Mouse (Mus musculus) ES-Bruce4 (cell line): ENCODE results near the gene Psmc4. TPM values are rescaled to one million over a fixed set of nuclear protein-coding genes. Genes with fewer than 3 reads are reported as not detected.

Experiments
- H3K27ac ChIP-seq: 2 replicates; pipeline ENCODE4 v1.5.1; 2012; ENCODE audit warnings: low read length, inconsistent platforms; ENCODE audit not compliant: insufficient read depth
- H3K27me3 ChIP-seq: 2 replicates; pipeline ENCODE4 v1.6.1; 2012; ENCODE audit warnings: mild to moderate bottlenecking, low read length, inconsistent platforms; ENCODE audit not compliant: control insufficient read depth, poor library complexity, insufficient read depth, severe bottlenecking
- H3K36me3 ChIP-seq: 2 replicates; pipeline ENCODE4 v1.6.1; 2012; ENCODE audit warnings: inconsistent platforms, mild to moderate bottlenecking, low read length, moderate library complexity; ENCODE audit not compliant: control insufficient read depth, poor library complexity, insufficient read depth, severe bottlenecking
- H3K4me1 ChIP-seq: one replicate; pipeline ENCODE4 v1.8.1; 2011; ENCODE audit warnings: low read length; ENCODE audit not compliant: control insufficient read depth, insufficient read depth
- H3K4me3 ChIP-seq: 2 replicates; pipeline ENCODE4 v1.5.1; 2011; ENCODE audit warnings: low read depth, mild to moderate bottlenecking, low read length
- H3K9ac ChIP-seq: 2 replicates; pipeline ENCODE4 v1.6.1; 2012; ENCODE audit warnings: low read depth, mild to moderate bottlenecking, inconsistent platforms; ENCODE audit not compliant: poor library complexity, severe bottlenecking
- H3K9me3 ChIP-seq: replicated peaks from 2 replicates; pipeline ENCODE4 v1.6.1; 2012; ENCODE audit warnings: mild to moderate bottlenecking, low read length, inconsistent platforms; ENCODE audit not compliant: control insufficient read depth, poor library complexity, insufficient read depth, severe bottlenecking
- CTCF ChIP-seq: IDR thresholded peaks from one replicate; pipeline ENCODE4 v1.8.1; 2011; ENCODE audit warnings: low read depth, low read length
- EP300 ChIP-seq: IDR thresholded peaks from 2 replicates; pipeline ENCODE4 v1.6.1; 2011; ENCODE audit warnings: low read depth, low read length; ENCODE audit not compliant: insufficient read depth
- POLR2A ChIP-seq: IDR thresholded peaks from one replicate; pipeline ENCODE4 v1.8.1; 2011; ENCODE audit warnings: low read length; ENCODE audit not compliant: insufficient read depth
- polyA plus RNA-seq: library from polyadenylated mRNA; stranded (reverse); fragments of >200 nt; gene quantifications from 2 replicates; pipeline ENCODE4 v1.2.4, GENCODE M21; 2011; ENCODE audit warnings: low read depth; ENCODE audit not compliant: missing spikeins, insufficient read depth, insufficient read length

Psmc4 gene
- polyA plus RNA-seq, 1 experiment: 134 TPM

- H3K9ac ChIP-seq: peak overlapping the region; percentile 61
- no peaks in the 10 kb centered on the region for H3K27me3 ChIP-seq
- H3K27ac ChIP-seq: no peak overlapping the region
- no peaks in the 10 kb centered on the region for H3K4me1 ChIP-seq
- no peaks in the 10 kb centered on the region for H3K9me3 ChIP-seq
- H3K4me3 ChIP-seq: peak overlapping the region; percentile 76
- peaks cover 6% of the 10 kb centered on the region for H3K36me3 ChIP-seq
- no peak for TF ChIP-seq EP300
- TF ChIP-seq CTCF: no peak
- TF ChIP-seq POLR2A: no peak
These were observed 35.5 kb downstream of the Psmc4 start for GRCm38 (mm10) chr7:28014445-28014810.

DNA sequence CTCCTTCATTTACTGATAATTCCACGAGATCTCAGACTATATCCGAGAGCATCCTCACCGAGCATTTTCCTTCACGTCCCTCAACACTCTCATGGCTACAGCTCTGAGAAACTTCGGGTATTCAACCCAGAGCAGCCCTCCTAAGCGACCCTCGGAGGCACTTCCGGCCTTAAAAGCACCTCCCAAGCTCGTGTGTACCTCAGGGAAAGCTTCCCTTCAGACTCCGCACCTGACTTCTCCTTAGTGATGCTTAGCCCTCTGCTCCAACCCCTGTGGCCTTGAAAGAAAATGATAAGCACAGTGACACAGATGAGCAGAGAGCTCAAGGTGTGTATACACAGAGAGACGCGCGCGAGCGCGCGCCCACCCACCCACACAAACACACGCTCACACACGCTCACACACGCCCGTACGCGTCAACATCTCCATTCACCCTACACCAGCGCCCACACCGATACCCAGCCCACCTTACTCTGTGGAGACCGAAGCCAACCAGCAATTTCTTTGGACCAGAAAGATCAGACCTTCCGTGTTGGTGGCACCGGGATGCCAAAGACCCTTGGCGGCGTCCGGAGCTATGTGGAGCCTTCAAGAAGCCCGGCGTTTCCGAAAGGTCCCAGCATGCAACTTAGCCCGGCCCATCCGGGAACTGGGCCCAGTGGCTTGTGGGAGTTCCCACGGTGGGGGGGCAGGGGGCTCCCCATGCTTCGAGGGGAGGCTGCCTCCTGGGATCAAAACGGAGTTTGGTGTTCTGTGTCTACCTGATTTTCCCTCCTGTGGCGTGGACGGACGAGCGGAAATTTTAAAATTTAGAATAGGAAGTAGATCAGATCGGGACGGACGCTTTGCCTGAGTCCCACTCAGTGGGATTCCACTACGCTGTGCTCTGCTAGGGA lies 36.1 kb downstream of the Psmc4 start, which contains the start of gene Zfp850:
TSS of gene Zfp850 (minus strand) at position 567 of the 896 bp plus-strand sequence.
- no peaks in the 10 kb centered on the region for H3K9me3 ChIP-seq
- H3K27me3 ChIP-seq: no peaks in the 10 kb centered on the region
- H3K4me1 ChIP-seq: no peaks in the 10 kb centered on the region
- H3K9ac ChIP-seq: peak within 1 kb of the TSS; percentile 61
- peak within 1 kb of the TSS; percentile 76 for H3K4me3 ChIP-seq
- 0 out of 2 replicates have a peak within 1 kb of the TSS, but pooled peaks have one; percentile 13 for H3K27ac ChIP-seq
- TF ChIP-seq EP300: no peak
- peak; percentile 42 for TF ChIP-seq POLR2A
- H3K36me3 ChIP-seq: peaks cover 6% of the 10 kb centered on the region

- H3K27me3 ChIP-seq: no peaks in the 10 kb centered on the region
- H3K4me1 ChIP-seq: no peaks in the 10 kb centered on the region
- no peaks in the 10 kb centered on the region for H3K9me3 ChIP-seq
- no peak overlapping the region for H3K9ac ChIP-seq
- no peak overlapping the region for H3K27ac ChIP-seq
- TF ChIP-seq CTCF: no peak
- TF ChIP-seq POLR2A: no peak
- TF ChIP-seq EP300: no peak
- H3K36me3 ChIP-seq: peaks cover 19% of the 10 kb centered on the region
- H3K4me3 ChIP-seq: no peak overlapping the region
These were observed 39.6 kb downstream of the Psmc4 start for GRCm38 (mm10) chr7:28010271-28010670.

Other genes with a start within 250 kb of the Psmc4 start
- 7.3 and 9.3 TPM in 2 replicates for gene Zfp626, start 242.9 kb downstream of the Psmc4 start, polyA plus RNA-seq
- gene Zfp59, start 211.5 kb downstream of the Psmc4 start, polyA plus RNA-seq: 7.0 and 7.7 TPM in 2 replicates
- 1.8 and 2.0 TPM in 2 replicates for gene Zfp607a, start 192.6 kb downstream of the Psmc4 start, polyA plus RNA-seq
- 5.8 and 8.7 TPM in 2 replicates for gene Zfp974, start 120.6 kb downstream of the Psmc4 start, polyA plus RNA-seq
- gene Zfp780b, start 70.9 kb downstream of the Psmc4 start, polyA plus RNA-seq: 19.9 and 21.3 TPM in 2 replicates
- gene Zfp850, start 36.0 kb downstream of the Psmc4 start, polyA plus RNA-seq: 15.3 and 16.4 TPM in 2 replicates
- gene Fcgbp, start 21.1 kb upstream of the Psmc4 start, polyA plus RNA-seq: 0.84 and 1.2 TPM in 2 replicates
- gene 9530053A07Rik, start 79.4 kb upstream of the Psmc4 start, polyA plus RNA-seq: 0.13 TPM in 1 of 2 replicates, not detected in the other
- 441 and 480 TPM in 2 replicates for gene Fbl, start 119.6 kb upstream of the Psmc4 start, polyA plus RNA-seq
- gene Dyrk1b, start 129.4 kb upstream of the Psmc4 start, polyA plus RNA-seq: 9.2 and 9.5 TPM in 2 replicates
- 17.2 and 17.3 TPM in 2 replicates for gene Eid2, start 217.8 kb upstream of the Psmc4 start, polyA plus RNA-seq
- 8.5 and 8.8 TPM in 2 replicates for gene Eid2b, start 227.6 kb upstream of the Psmc4 start, polyA plus RNA-seq
- gene Selenov, start 241.1 kb upstream of the Psmc4 start, polyA plus RNA-seq: 0.70 and 3.2 TPM in 2 replicates